Mouse (Mus musculus): ENCODE measurements around the gene Usp30. TPM values are rescaled to one million over a fixed set of nuclear protein-coding genes. Genes with fewer than 3 reads are reported as not detected.

Usp30 gene
- total and polyA plus RNA-seq, 2 experiments = 6.6 to 14.8 TPM

DNA sequence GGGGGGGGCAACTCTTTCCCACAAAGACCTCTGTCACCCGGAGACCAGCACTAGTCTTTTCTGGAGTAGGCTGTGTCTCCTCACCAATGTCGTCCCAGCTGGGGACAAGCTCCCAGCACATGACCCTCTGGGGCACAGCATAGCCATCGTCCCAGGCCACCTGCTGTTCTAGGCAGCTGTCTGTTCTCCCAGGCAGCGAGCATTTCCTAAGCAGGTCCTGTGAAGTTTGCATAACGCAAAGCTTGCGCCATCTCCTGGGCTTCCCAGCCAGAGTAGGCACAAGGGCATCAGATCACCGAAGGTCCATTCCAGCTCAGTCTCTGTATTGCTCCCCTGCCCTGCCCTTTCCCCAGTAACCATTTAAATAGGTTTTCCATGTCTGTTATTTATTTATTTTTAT is 92.0 kb downstream of the Usp30 start:
- H3K4me3 ChIP-seq (ENCODE audit: insufficient read depth, low read depth, low read length) = no peak overlapping the region
- no peaks in the 10 kb centered on the region for H3K27me3 ChIP-seq (ENCODE audit: control insufficient read depth, insufficient read depth, low read length)
- DNase-seq (ENCODE audit: extremely low read depth, low read depth, low spot score) = peak; percentile 87
- H3K9ac ChIP-seq (ENCODE audit: low read depth, low read length) = peak overlapping the region; percentile 27
- peak overlapping the region; percentile 92 for H3K27ac ChIP-seq (replicated peaks; ENCODE audit: insufficient read depth, low read depth, low read length)
- peaks cover 33% of the 10 kb centered on the region for H3K4me1 ChIP-seq (ENCODE audit: control insufficient read depth, insufficient read depth, low read length)
- WGBS = 14% methylated on average over 7 of the region's 7 CpGs
- no peaks in the 10 kb centered on the region; the same call in 1 of the 2 replicates for H3K36me3 ChIP-seq (ENCODE audit: control insufficient read depth, insufficient read depth, low read length)
- TF ChIP-seq POLR2A (IDR thresholded peaks at IDR 0.05; ENCODE audit: extremely low read depth, insufficient read depth, low read length) (no peak), CTCF (IDR thresholded peaks at IDR 0.05; ENCODE audit: low read depth, low read length) (peak; percentile 46)
- peaks cover 13% of the 10 kb centered on the region; the same call in 1 of the 2 replicates for H3K79me2 ChIP-seq (ENCODE audit: control insufficient read depth, insufficient read depth, low read length)

DNA sequence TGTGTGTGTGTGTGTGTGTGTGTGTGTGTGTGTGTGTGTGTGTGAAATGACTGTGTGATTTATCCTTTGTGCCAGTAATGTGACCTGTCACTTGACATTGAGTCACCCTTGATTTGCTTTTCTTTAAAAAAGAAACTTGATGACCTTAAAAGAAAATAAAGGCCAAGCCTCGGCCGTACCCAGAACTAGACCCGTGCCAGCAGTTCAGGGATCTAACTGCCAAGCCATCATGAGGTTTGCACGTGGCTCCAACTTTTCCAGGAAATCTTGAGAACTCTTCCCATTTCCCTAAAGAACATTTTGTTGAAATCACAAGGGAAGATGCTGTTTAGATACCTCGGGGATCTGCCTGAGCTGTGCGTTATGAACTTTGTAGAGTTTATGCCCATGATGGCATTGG is 96.2 kb downstream of the Usp30 start:
- H3K79me2 ChIP-seq (ENCODE audit: control insufficient read depth, insufficient read depth, low read length) = peaks cover 35% of the 10 kb centered on the region; the same call in 1 of the 2 replicates
- no peak overlapping the region for H3K4me3 ChIP-seq (ENCODE audit: insufficient read depth, low read depth, low read length)
- no peak overlapping the region; the same call in none of the 2 replicates for H3K27ac ChIP-seq (replicated peaks; ENCODE audit: insufficient read depth, low read depth, low read length)
- no peaks in the 10 kb centered on the region for H3K27me3 ChIP-seq (ENCODE audit: control insufficient read depth, insufficient read depth, low read length)
- H3K4me1 ChIP-seq (ENCODE audit: control insufficient read depth, insufficient read depth, low read length) = peaks cover 23% of the 10 kb centered on the region
- TF ChIP-seq CTCF (IDR thresholded peaks at IDR 0.05; ENCODE audit: low read depth, low read length) (no peak), POLR2A (IDR thresholded peaks at IDR 0.05; ENCODE audit: extremely low read depth, insufficient read depth, low read length) (no peak)
- 20% methylated on average over 6 of the region's 6 CpGs for WGBS
- peak; percentile 75 for DNase-seq (ENCODE audit: extremely low read depth, low read depth, low spot score)
- no peak overlapping the region for H3K9ac ChIP-seq (ENCODE audit: low read depth, low read length)
- H3K36me3 ChIP-seq (ENCODE audit: control insufficient read depth, insufficient read depth, low read length) = peaks cover 12% of the 10 kb centered on the region

DNA sequence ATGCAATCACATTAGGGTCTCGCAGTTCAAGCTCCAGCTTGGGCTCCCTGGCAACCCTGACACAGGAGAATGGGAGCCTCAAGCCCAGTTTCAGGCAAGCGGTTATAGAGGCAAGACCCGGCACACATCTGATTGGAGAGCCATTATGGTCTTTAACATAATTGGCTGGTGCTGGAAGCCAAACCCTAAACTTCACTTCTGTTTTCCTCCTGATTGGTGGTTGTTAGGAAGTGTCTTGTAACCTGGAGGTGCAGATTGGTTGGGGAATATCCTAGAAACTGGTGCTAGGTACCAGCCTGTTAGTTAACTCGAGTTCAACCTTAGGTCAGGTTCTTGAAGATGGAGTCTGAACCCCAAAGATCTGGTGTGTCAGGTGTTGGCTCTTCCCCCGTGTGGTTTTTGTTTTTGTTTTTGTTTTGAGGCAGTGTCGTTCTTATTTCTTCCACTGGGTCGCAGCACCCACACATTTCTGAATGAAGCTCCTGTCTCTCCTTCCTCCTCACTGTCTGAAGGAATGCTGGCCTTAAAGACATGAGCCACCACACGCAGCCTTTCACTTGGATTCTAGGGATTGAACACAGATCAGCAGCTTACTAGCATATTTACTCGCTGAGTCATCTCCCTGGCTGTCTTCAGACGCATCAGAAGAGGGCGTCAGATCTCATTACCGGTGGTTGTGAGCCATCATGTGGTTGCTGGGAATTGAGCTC is 97.0 kb downstream of the Usp30 start:
- Histone ChIP-seq H3K4me1 (ENCODE audit: control insufficient read depth, insufficient read depth, low read length) (peaks cover 20% of the 10 kb centered on the region), H3K4me3 (ENCODE audit: insufficient read depth, low read depth, low read length) (no peak overlapping the region), H3K27ac (replicated peaks; ENCODE audit: insufficient read depth, low read depth, low read length) (no peak overlapping the region; the same call in 1 of the 2 replicates), H3K27me3 (ENCODE audit: control insufficient read depth, insufficient read depth, low read length) (no peaks in the 10 kb centered on the region), H3K9ac (ENCODE audit: low read depth, low read length) (no peak overlapping the region), H3K36me3 (ENCODE audit: control insufficient read depth, insufficient read depth, low read length) (peaks cover 14% of the 10 kb centered on the region), H3K79me2 (ENCODE audit: control insufficient read depth, insufficient read depth, low read length) (peaks cover 40% of the 10 kb centered on the region; the same call in 1 of the 2 replicates)
- WGBS = 59% methylated on average over 12 of the region's 12 CpGs
- no peak for DNase-seq (ENCODE audit: extremely low read depth, low read depth, low spot score)
- TF ChIP-seq CTCF (IDR thresholded peaks at IDR 0.05; ENCODE audit: low read depth, low read length) (no peak), POLR2A (IDR thresholded peaks at IDR 0.05; ENCODE audit: extremely low read depth, insufficient read depth, low read length) (no peak)

DNA sequence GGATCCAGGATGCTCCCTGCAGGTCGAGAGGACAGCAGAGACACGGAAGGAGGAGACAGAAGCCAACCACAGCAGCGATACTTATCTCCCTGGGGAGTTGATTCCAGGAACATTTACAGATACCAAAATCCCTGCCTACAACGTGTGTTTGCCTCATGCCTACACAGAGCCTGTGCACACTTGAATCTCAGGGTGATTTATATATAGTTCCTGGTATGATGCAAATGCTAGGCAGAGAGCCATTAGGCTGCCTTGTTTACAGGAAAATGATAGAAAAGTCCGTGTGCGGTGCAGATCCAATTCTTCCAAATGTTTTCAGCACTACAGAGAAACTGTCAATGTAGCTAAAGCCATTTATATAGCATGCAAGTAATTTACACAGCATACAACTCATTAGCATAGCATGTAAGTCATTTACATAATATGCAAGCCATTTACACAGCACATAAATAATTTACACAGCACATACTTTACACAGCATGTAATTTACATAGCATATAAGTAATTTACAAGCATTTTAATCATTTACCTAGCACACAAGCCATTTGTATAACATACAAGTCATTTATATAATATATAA is 97.9 kb downstream of the Usp30 start:
- TF ChIP-seq POLR2A (IDR thresholded peaks at IDR 0.05; ENCODE audit: extremely low read depth, insufficient read depth, low read length) (no peak), CTCF (IDR thresholded peaks at IDR 0.05; ENCODE audit: low read depth, low read length) (no peak)

DNA sequence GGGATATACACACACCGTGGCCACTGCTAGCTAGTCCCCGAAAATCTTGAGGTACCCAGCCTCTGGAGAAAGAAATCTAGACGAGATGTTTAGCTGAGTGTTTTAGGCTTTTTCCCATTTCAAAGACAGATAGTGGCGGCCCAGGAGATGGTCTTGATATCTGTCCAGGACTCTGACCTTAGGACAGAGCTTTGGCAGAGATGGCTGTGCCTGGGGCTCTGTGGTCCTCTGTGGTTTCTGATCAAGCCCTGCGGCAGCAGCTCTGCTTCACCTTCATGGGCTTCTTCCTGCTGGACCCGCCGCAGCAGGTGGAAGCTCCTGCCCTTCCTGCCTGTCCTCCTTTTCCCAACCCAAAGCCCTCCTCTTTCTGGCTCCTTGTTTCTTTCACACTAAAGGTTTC is 105.1 kb downstream of the Usp30 start:
- no peak for DNase-seq (ENCODE audit: extremely low read depth, low read depth, low spot score)
- Histone ChIP-seq H3K4me1 (ENCODE audit: control insufficient read depth, insufficient read depth, low read length) (no peaks in the 10 kb centered on the region), H3K4me3 (ENCODE audit: insufficient read depth, low read depth, low read length) (no peak overlapping the region), H3K9ac (ENCODE audit: low read depth, low read length) (no peak overlapping the region), H3K36me3 (ENCODE audit: control insufficient read depth, insufficient read depth, low read length) (peaks cover 11% of the 10 kb centered on the region), H3K27me3 (ENCODE audit: control insufficient read depth, insufficient read depth, low read length) (no peaks in the 10 kb centered on the region), H3K27ac (replicated peaks; ENCODE audit: insufficient read depth, low read depth, low read length) (no peak overlapping the region), H3K79me2 (ENCODE audit: control insufficient read depth, insufficient read depth, low read length) (peaks cover 10% of the 10 kb centered on the region; the same call in 1 of the 2 replicates)
- TF ChIP-seq CTCF (IDR thresholded peaks at IDR 0.05; ENCODE audit: low read depth, low read length) (no peak), POLR2A (IDR thresholded peaks at IDR 0.05; ENCODE audit: extremely low read depth, insufficient read depth, low read length) (no peak)
- WGBS = 61% methylated on average over 7 of the region's 7 CpGs

More for the DNA sequence above, 97.9 kb downstream of the Usp30 start:
- Histone ChIP-seq H3K36me3 (ENCODE audit: control insufficient read depth, insufficient read depth, low read length) (peaks cover 14% of the 10 kb centered on the region), H3K4me1 (ENCODE audit: control insufficient read depth, insufficient read depth, low read length) (peaks cover 14% of the 10 kb centered on the region), H3K79me2 (ENCODE audit: control insufficient read depth, insufficient read depth, low read length) (peaks cover 35% of the 10 kb centered on the region; the same call in 1 of the 2 replicates), H3K9ac (ENCODE audit: low read depth, low read length) (no peak overlapping the region), H3K27ac (replicated peaks; ENCODE audit: insufficient read depth, low read depth, low read length) (no peak overlapping the region), H3K4me3 (ENCODE audit: insufficient read depth, low read depth, low read length) (no peak overlapping the region), H3K27me3 (ENCODE audit: control insufficient read depth, insufficient read depth, low read length) (no peaks in the 10 kb centered on the region)
- DNase-seq (ENCODE audit: extremely low read depth, low read depth, low spot score) = no peak
- 52% methylated on average over 6 of the region's 6 CpGs for WGBS

DNA sequence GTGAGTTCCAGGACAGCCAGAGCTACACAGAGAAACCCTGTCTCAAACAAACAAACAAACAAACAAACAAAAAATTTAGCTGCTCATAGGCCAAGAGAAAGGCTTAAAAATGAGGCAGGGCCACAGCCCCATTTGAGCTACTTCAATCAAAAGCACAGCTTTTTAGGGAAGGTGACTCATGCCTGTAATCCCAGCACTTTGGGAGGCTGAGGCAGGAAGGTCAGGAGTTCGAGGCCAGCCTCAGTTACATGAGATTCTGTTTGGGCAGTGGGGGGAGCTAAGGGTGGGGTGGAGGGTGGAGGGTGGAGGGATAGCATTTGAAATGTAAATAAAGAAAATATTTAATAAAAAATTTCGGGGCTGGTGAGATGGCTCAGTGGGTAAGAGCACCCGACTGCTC is 107.7 kb downstream of the Usp30 start:
- H3K4me1 ChIP-seq (ENCODE audit: control insufficient read depth, insufficient read depth, low read length) = peaks cover 3% of the 10 kb centered on the region
- H3K27me3 ChIP-seq (ENCODE audit: control insufficient read depth, insufficient read depth, low read length) = no peaks in the 10 kb centered on the region
- H3K27ac ChIP-seq (replicated peaks; ENCODE audit: insufficient read depth, low read depth, low read length) = no peak overlapping the region
- peaks cover 1% of the 10 kb centered on the region; the same call in 1 of the 2 replicates for H3K36me3 ChIP-seq (ENCODE audit: control insufficient read depth, insufficient read depth, low read length)
- no peak overlapping the region for H3K9ac ChIP-seq (ENCODE audit: low read depth, low read length)
- WGBS = 94% methylated on average over 3 of the region's 3 CpGs
- H3K79me2 ChIP-seq (ENCODE audit: control insufficient read depth, insufficient read depth, low read length) = no peaks in the 10 kb centered on the region
- TF ChIP-seq CTCF (IDR thresholded peaks at IDR 0.05; ENCODE audit: low read depth, low read length) (no peak), POLR2A (IDR thresholded peaks at IDR 0.05; ENCODE audit: extremely low read depth, insufficient read depth, low read length) (no peak)
- DNase-seq (ENCODE audit: extremely low read depth, low read depth, low spot score) = no peak
- H3K4me3 ChIP-seq (ENCODE audit: insufficient read depth, low read depth, low read length) = no peak overlapping the region
